Mouse (Mus musculus) adrenal gland, adult (tissue): ENCODE data around the gene Ano1.

Source experiments
- DNase-seq, 2 experiments: peaks; one replicate each; pipeline ENCODE4 v3.0.0; 2022 to 2023; ENCODE audit warnings: low spot score in 1 of 2; ENCODE audit not compliant: inconsistent age in 2 of 2

The Ano1 gene

DNA sequence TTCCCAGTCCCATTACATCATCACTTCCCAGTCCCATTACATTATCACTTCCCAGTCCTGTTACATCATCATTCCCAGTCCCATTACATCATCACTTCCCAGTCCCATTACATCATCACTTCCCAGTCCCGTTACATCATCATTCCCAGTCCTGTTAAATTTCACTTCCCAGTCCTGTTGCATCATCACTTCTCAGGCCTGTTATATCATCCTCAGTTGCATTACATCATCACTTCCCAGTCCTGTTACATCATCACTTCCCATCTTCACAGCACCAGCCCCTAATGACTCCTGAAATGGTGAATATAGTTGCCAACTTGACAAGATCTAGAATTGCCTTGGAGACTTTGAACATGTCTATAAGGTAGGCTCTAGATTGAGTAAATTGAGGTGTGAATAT lies 17.1 kb upstream of the Ano1 start:
- no peak for DNase-seq

DNA sequence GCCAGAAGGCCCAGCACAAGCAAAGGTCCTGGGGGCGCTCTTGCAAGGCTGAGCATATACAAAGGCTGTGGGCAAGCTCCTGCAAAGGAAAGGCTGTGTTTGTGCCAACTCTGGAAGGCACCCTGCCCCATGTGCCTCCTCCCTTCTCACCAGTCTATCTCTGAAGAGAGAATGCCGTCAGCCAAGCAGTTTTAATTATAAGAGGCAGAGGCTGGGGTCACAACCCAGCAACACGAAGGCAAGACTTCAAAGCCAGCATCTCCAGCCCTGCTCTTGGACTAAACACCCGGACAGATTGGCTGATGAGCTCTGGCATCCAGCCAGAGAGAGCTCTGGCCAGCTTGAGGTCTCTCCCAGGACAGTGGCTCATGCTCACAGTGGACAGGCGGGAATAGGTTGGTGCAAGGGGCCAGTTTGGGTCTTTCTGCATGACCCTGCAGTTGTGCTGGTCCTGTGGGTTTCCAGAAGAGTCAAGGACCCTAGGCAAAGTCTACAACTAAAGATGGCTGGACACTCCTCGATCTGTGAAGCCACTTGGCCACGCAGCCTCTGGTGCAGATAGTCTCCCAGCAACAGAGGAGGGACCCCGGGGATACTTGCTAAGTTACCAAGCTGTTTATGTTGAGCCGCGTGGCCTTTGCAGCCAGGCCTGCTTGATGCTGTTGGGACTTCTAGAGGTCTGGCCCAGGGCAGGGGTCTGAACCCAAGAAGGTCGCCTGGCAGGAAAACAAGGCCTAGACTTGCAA lies 12.9 kb upstream of the Ano1 start:
- DNase-seq, result peak in 1 of 2 experiments; percentile 52

DNA sequence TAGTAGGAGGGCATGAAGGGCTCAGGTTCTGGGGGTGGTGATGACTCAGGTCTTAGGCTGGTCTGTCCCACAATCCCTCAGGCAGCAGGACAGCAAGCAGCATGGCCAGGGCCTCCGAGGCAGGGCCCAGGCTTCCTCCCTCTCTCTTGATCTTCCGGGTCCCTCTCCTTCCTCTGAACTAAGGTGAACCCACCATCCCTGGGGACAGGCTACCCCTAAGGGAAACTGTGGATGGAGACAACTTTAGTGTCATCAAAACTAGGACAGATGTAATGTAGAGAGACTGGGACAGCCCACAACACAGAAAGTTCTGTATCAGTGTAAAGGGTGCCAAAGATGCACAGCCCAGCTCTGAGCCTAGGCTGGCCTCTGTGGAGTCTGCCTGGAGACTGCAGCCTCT lies 12.2 kb upstream of the Ano1 start:
- DNase-seq, result no peak

DNA sequence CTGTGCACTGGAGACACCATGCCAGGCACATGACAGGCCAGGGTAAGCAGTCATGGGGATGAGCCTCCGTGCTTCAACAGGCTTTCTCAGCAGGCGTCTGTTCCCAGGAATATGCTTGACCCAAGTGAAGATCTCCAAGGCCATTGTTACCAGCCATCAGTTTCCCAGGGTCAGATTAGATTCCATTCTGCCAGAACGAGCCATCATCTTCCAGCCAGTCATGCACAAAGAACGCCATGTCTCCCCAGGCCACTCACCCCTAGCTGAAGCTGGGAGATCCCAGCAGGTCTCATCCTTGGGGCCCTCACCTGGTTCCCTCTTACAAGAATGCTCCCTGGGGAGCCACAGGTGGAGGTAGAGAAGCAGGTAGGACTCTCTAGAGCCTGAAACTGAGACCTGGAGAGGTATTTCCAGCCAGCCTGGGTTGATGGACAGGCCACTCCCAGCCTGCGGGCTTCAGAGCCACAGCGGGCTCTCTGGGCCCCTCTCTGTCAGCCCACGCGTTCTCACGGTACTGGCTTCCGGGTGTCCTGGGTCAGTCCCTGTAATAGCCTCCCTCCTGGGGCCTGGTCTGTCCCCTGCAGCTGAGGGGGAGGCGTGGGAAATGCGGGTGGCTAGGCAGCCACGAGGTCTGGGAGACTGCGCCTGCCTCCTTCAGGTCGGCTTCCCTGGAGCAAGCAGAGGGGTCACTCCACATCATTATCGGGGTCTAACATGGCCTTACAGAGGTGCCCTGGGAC lies 10.9 kb upstream of the Ano1 start:
- DNase-seq, result peak; percentile 60 to 70

DNA sequence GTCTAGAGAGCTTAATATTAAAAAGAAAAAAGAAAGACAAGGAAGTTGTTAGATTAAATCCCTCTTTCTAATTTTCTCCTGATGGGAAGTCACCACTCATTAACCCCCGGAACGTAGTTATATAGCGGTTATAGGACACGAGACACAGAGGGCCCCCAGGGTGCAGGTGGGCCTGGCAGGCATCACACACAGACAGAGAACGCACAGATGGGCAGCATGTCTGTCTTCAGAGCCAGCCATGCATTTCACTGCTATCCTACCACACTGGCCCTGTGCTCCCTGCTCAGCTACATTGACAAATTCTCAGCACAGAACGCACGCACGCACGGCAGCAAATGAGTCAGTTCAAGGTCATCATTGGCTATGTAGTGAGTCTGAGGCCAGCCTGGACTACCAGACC lies 8.5 kb upstream of the Ano1 start:
- DNase-seq, result no peak

DNA sequence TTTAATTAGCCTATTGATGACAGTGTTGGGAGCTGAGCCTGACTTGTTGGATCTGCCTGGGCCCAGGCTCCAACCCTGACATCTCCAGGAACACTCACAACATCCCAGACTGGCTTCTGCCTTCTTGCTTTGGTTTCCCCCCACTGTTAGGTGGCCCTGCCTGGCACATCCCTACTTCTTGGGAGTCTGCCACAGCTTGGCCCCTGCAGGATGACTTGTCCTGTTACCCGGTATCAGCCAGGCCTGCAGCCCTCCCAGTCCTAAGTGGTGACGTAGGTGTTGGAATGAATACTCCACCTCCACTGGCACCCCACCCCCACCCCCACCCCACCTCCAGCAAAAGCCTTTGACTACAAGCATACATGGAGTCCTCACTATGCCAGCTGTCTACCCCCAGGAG lies 7.7 kb upstream of the Ano1 start:
- no peak for DNase-seq

DNA sequence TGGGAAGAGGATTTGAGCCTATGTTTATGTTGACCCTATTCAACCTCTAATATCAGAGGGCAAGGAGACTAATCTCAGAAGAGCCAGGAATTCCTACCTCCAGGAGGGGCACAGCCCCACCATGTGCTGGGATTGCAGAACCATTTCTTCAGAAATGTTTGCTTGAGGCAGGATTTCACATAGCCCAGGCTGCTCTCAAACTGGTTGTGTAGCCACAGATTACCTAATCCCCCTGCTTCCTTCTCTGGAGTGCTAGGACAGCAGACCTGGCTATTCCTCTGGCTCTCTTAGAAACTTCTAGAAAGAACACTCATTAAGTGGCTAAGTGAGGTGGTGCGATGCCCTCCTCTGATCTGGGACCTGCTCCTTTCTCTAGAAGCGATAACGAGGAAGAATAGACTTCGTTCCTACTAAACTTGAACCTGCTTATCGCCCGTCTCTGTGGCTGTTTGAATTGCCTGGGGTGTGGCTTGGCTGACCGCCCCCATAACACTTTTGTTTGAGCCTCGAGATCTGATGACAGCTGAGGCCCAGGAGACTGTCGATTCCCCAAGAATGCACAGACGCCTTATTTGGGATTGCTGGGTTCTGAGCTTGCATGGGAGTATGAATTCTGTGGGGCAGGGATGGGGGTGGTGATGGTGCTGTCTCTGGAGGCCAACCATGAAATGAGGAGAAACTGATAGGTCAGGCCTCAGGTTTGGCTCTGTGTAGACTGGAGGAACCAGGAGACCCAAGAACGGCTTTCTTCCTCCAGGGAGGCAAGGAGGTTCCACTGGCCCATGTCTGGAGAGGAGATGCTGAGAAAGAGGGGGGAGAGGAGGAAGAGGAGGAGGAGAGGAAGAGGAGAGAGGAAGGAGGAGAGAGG lies 4.0 kb upstream of the Ano1 start:
- no peak for DNase-seq

DNA sequence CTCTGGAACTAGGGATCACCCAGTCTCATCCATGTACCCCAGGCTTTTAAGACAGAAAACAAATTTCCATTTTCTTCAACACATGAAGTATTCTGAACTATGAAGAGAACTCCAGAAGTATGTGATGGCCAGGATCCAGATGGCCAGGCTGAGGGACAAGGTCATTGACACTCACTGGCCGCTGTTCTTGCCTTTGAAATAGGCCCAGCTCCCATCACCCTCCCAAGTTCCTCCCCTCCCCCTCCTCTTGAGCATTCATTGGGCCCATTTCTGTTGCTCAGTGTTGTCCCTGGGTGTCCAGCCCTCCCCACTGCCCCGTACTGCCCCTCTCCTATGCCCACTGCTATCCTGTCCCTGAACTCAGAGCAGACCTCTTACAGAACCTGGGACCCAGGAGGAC lies 2.9 kb upstream of the Ano1 start:
- DNase-seq, result peak; percentile 51 to 76

DNA sequence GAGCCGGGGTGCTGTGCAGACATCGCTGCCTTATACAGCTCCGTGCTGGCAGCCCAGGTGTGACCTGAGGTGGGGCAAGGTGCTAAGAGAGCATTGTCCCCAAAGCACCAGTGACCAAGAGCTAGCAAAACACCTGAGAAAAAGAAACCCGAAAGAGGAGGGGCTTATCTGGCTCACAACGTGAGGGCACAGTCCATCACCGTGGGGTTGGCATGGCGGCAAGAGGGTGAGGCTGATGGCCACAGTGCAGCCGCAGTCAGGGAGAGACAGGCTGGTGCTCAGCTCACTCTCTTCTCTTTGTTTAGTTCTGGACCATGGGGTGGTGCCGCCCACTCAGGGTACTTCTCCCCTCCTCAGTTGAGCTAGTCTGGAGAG lies 1.9 kb upstream of the Ano1 start:
- no peak for DNase-seq

DNA sequence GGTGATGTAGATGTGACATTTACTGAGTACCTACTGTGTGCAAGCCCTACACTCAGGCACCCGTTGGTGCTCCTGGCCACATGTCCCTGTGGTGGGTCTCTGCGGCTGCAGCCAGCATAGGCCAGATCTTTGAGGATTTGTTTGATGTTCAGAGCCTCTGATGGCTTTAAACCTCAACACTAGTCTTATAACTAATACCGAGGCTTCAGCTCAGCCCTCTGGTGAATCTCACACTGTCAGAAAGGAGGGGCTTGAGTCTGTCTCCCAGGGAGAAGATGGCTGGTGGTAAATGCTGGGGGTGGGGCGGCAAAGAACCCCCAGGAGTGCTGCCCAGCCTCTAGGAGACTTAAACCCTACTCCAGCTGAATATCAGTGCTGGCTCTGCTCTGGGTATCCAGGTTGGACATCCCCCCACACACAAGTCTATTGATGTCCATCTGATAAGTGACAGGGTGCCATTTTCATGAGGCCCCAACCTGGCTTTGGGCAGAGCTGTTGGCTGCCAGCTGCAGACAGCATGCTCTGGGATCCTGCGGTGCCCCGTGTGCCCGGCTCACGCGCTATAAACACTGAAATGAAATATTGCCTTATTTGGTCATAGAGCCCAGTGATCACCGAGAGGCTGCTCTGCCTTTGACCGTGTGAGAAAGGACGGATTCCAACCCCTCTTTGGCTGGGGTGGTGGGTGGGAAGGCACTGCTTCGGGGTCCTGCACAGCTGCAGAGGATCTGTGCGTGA lies 1.3 kb upstream of the Ano1 start:
- no peak for DNase-seq

DNA sequence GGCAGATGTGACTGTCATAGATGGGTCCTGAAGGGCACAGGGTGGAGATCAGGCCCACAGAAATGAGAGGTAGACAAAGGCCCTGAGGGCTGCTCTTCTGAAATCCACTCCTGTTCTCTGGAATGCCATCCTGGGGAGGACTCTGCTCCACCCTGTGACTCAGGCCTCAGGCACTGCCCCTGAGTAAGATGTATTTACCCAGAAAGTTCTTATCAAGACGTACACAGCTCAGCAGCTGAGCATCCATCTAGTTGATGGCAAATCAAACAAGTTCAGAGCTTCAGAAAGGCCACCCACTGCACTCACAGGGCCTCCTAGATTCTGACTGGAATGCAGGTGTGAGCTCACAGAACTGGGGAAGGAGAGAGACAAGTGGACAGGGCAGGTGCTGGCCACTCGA lies 4.0 kb downstream of the Ano1 start:
- no peak for DNase-seq

DNA sequence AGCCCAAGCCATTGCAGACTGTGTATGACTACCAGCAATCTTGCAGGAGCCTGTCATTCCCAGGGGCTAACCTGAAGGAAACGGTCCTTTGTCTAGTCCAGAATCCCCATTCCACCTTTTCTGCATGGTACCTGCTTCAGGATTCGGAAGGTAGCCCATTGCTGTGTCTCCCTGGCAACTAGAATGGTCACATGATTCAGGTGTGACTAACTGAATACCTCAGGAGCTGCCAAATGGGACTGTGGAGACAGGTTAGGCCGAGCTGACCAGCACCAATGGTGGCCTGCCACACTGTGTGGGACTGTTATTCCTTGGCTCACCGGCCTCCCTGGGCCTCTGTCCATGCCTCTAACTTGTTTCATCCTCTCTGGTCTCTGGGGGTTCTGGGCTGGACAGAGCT lies 5.3 kb downstream of the Ano1 start:
- no peak for DNase-seq

DNA sequence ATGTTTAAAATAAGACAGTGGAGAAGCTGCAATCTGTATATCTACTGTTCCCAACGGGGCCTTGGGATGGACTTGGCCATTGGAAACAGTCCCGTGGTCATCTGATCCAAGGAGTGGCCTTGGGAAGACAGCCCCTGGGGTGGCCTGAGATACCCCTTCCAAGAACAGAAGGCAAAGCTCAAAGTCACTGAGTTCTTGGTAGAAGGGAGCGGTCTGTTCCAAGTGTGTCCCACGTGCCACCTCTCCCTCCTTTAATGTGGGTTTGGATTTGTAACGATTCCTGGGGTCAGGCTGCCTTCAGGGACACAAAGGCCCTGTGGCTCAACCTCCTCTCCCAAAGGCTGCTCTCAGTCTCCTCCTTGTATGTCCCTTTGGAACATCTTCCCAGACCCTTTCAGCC lies 7.9 kb downstream of the Ano1 start:
- no peak for DNase-seq

DNA sequence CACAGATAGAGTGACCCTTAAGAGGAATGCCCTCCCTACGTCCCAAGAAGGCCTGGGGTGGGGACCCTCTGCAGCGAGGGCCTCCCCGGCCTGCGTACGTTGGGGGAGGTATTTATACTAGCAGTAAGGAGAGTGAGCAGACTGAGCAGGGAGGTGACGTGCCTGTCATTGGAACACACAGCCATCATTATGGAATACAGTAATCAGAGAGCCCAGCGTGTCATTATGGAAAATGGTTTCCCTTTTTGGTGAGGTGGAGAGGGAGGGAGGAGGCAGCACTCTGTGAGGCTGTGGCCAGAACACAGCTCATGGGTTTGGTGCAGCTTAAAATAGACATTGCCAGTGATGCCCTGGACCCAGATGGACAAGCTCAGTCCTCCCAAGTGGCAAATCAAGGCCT lies 11.1 kb downstream of the Ano1 start:
- no peak for DNase-seq

DNA sequence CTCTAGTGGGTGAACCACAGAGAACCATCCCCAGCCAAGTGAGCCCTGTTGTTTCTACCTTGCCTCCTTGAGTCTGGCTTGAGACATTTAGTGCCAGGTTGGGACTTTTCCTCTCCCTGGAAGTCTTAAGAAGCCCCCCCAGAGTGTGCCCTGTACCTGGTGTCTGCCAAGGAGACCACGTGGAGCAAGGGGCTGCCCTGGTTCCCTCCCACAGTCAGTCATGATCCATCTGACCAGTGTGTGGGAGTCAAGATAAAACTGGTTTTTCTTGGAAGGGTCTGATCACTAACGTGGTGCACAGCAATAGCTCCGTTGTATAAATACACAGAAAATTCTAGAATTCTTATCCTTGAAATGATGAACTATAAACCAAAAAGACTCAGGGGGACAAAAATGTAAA lies 12.0 kb downstream of the Ano1 start:
- no peak for DNase-seq

DNA sequence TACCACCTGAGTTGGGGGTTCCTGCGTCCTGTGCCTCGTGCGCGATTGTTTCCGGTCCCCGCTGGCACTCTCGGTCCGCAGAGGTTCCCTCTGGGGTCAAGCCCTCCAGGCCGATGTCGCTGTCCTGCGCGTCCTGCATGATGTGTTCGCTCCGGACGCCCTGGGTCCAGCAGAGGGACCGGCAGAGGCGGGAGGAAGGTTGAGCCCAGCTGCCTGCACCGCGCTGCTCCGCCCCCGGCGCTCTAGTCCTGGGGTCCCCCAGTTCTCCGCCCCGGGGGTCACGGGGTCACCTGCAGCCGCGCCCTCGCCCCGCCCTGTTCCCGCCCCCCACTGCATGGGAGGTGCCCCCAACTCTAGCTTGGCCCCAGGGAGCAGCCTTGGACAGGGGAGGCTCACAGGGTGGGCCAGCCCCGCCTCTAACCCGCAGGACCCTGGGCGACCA lies 13.4 kb downstream of the Ano1 start:
- no peak for DNase-seq

DNA sequence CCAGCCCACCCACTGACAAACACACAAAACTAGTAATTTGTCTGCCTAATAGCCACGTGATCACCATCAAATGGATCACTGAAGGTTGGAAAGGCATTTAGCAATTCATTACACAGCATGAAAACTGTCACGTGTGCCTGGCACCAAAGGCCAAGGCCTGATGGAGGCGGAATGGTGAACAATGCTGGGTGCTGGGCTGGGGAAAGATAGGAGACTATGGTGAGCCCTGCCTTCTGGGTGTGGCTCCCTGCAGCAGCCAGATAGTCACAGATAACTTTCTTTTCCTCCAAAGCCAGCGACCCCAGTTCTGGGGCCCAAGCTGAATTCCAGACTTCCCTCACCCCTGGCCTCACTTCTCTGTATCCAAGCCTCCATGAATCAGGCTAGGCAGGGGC lies 19.9 kb downstream of the Ano1 start:
- peak; percentile 45 to 83 for DNase-seq

DNA sequence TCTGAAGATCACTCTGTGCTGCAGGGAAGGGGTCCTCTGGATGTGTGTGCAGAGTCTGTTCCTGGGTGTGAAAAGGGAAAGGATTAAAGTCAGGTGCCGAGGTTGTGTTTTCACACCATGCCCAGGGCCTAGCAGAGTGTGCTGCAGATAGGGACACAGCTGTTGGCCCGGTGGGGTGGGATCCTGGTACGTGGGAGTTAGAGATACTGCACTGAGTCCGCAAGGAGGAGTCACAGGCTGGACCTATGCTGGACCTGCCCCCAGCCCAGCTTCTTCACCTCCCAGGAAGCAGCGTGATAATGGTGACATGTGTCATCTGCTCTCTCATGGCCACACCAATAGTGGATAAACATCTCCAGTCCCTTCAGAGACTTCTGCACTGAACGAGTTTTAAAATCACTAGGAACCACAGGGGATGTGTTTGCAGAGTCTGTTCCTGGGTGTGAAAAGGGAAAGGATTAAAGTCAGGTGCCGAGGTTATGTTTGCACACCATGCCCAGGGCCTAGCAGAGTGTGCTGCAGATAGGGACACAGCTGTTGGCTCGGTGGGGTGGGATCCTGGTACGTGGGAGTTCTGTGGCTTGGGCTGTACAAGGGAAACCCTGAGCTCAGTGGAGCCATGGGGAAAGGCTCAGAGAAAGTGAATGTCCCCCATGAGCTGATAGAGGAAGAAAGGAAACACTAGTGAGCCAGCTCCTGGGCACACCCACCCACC lies 20.4 kb downstream of the Ano1 start:
- DNase-seq, result no peak

DNA sequence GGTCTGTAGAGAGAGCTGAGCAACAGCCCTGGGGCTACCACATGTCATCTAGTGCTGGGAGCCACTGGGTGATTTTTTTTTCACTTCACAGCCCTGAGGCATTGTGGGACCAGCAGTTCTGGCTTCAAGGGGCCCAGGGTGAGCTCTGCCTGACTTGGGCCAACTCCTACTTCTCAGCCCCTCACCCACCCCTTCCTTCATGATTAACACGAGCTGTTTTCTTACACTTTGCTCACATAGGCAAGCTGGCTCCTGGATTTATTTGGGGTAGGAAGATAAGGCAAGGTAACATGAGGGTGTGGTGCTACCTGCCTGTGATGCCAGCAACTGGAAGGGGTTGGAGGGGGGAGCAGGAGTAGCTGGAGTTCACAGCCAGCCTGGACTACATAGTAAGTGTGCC lies 27.5 kb downstream of the Ano1 start:
- DNase-seq, result no peak

DNA sequence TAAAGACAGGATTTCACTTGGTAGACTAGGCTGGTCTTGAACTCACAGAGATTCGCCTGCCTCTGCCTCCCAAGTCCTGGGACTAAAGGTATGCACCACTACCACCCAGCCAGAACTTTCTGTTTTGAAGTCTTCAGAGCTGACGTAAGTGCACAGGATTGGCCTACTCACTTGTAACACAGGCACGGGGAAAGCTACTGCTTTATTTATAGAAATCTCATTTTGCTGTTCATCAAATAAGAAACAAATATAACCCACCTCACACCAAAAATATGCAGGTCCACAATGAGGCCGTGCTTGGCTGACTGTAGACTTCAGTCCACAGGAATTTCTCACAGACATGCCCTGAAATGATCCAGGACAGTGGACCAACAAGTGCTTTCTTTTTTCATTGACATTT lies 31.8 kb downstream of the Ano1 start:
- DNase-seq, result no peak

DNA sequence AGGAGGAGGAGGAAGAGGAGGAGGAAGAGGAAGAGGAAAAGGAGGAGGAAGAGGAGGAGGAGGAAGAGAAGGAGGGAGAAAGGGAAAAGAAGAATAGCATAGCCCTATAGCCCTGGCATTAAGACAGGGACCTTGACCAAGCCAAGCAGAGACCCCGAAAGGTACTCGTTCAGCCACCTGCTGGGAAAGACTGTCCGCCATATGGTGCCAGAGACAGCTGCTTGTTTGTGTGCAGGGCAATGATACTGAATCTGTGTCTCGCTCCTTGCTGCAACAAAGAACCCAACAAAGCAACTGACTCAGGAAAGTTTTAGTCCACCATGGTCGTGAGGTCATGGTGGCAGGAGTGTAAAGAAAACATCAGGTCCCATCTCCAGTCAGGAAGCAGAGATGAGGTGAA lies 34.0 kb downstream of the Ano1 start:
- DNase-seq, result no peak
